Mouse (Mus musculus) forebrain, embryonic 10.5 days (tissue): ENCODE measurements around the gene Rasgrf1. TPM values are rescaled to one million over a fixed set of nuclear protein-coding genes. Genes with fewer than 3 reads are reported as not detected.

Experiments used
- DNase-seq: peaks from one replicate; pipeline ENCODE4 v3.0.0-alpha.2; 2017; ENCODE audit warnings: low spot score; ENCODE audit errors: extremely low spot score
- H3K27ac ChIP-seq: fragments of 300-500 bp; sonication (generic); 2 replicates; pipeline ENCODE4 v1.5.1; 2016; ENCODE audit warnings: mild to moderate bottlenecking
- H3K27me3 ChIP-seq: fragments of 300-500 bp; sonication (generic); 2 replicates; pipeline ENCODE4 v1.6.1; 2016; ENCODE audit warnings: mild to moderate bottlenecking; ENCODE audit not compliant: poor library complexity, severe bottlenecking
- H3K36me3 ChIP-seq: fragments of 300-500 bp; sonication (generic); replicated peaks from 2 replicates; pipeline ENCODE4 v1.6.1; 2016; ENCODE audit warnings: mild to moderate bottlenecking, moderate library complexity
- H3K4me1 ChIP-seq: fragments of 300-500 bp; sonication (generic); 2 replicates; pipeline ENCODE4 v1.6.1; 2016
- H3K4me3 ChIP-seq: fragments of 300-500 bp; sonication (generic); 2 replicates; pipeline ENCODE4 v1.5.1; 2016; ENCODE audit warnings: mild to moderate bottlenecking, moderate library complexity
- H3K9me3 ChIP-seq: fragments of 300-500 bp; sonication (generic); 2 replicates; pipeline ENCODE4 v1.6.1; 2016; ENCODE audit warnings: mild to moderate bottlenecking, moderate library complexity
- WGBS: fragments of 180-500 bp; shearing (Covaris S2); methylation state at CpG from one replicate; pipeline ENCODE4 v1.1.7; 2016; 5-methylcytosine and 5-hydroxymethylcytosine counted together
- polyA plus RNA-seq: library from polyadenylated mRNA; unstranded; fragments of >200 nt; fragmentation: Nextera tagmentation; extraction: Ambion mirVana; gene quantifications from 2 replicates; pipeline ENCODE4 v1.2.1, GENCODE M21; 2016

Gene Rasgrf1
- polyA plus RNA-seq, 1 experiment from 2014 or later: not detected

- H3K9me3 ChIP-seq: peaks cover 26% of the 10 kb centered on the region
- WGBS: 40% methylated on average over 7 of the region's 7 CpGs
- no peak overlapping the region for H3K4me3 ChIP-seq
- H3K27me3 ChIP-seq: peaks cover 97% of the 10 kb centered on the region
- H3K36me3 ChIP-seq: no peaks in the 10 kb centered on the region
- peak; percentile 31 for DNase-seq
- H3K4me1 ChIP-seq: peaks cover 5% of the 10 kb centered on the region; the same call in 1 of the 2 replicates
- no peak overlapping the region for H3K27ac ChIP-seq
These were observed 28.2 kb upstream of the Rasgrf1 start for GRCm38 (mm10) chr9:89881552-89881951.

DNA sequence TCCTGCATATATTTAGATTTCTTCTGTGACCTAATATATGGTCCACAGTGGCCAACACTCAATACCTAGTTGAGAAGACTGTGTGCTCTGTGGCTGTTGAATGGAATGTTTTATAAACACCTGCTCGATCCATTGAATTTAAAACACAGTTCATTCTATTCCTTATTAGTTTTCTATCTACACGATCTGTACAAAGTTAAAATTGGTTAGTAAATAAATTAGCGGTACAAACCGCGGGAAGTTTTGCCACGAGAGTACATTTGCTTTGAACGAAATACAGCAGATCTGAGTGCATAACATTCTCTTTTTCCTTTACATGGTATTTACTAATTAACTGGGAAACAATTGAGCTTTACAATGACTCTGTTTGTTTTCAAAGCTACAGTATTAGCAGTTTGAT is 27.1 kb upstream of the Rasgrf1 start:
- Histone ChIP-seq H3K4me1 (peaks cover 5% of the 10 kb centered on the region; the same call in 1 of the 2 replicates), H3K4me3 (no peak overlapping the region), H3K9me3 (peaks cover 26% of the 10 kb centered on the region), H3K36me3 (no peaks in the 10 kb centered on the region), H3K27ac (no peak overlapping the region), H3K27me3 (peaks cover 93% of the 10 kb centered on the region)
- 46% methylated on average over 7 of the region's 7 CpGs for WGBS
- DNase-seq: no peak

DNA sequence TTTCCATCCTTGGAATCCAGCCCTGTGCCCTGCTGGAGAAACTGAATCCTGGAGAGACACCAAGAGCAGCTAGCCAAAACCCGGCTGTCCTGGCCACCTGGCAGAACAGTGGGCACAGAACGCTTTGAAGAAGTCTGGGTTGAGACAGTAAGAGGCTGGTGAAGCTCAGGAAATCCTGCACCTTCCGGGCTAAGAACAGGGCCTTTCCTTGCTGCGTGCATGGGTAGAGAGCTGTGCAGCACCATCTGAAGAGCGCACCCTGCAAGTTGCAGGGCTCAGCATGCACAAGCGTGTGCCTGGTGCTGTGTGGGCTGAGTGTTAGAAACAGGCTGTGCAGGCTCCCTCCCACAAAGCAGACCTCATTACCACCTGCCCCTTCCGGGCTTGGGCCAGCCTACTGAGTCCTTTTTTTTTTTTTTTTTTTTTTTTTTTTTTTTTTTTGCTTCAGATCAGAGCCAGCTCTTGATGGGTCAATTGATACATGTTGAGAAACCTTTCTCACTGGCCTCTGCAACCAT is 23.9 kb upstream of the Rasgrf1 start:
- 41% methylated on average over 7 of the region's 7 CpGs for WGBS
- Histone ChIP-seq H3K9me3 (peaks cover 9% of the 10 kb centered on the region), H3K27me3 (peaks cover 61% of the 10 kb centered on the region), H3K4me1 (no peaks in the 10 kb centered on the region), H3K4me3 (no peak overlapping the region), H3K27ac (no peak overlapping the region), H3K36me3 (no peaks in the 10 kb centered on the region)
- no peak for DNase-seq

GRCm38 (mm10) chr9:89891534-89892293 is 18.0 kb upstream of the Rasgrf1 start:
- H3K27me3 ChIP-seq: peaks cover 5% of the 10 kb centered on the region; the same call in 1 of the 2 replicates
- no peaks in the 10 kb centered on the region for H3K36me3 ChIP-seq
- WGBS: 81% methylated on average over 10 of the region's 10 CpGs
- no peaks in the 10 kb centered on the region for H3K9me3 ChIP-seq
- no peak for DNase-seq
- H3K4me1 ChIP-seq: no peaks in the 10 kb centered on the region
- H3K4me3 ChIP-seq: no peak overlapping the region
- no peak overlapping the region for H3K27ac ChIP-seq

GRCm38 (mm10) chr9:89892540-89893188 is 17.0 kb upstream of the Rasgrf1 start:
- no peaks in the 10 kb centered on the region for H3K27me3 ChIP-seq
- no peak overlapping the region for H3K27ac ChIP-seq
- H3K4me1 ChIP-seq: no peaks in the 10 kb centered on the region
- no peaks in the 10 kb centered on the region for H3K36me3 ChIP-seq
- WGBS: 95% methylated on average over 5 of the region's 5 CpGs
- no peaks in the 10 kb centered on the region for H3K9me3 ChIP-seq
- DNase-seq: no peak
- H3K4me3 ChIP-seq: no peak overlapping the region

GRCm38 (mm10) chr9:89900111-89900824 is 9.4 kb upstream of the Rasgrf1 start:
- no peaks in the 10 kb centered on the region for H3K9me3 ChIP-seq
- no peak for DNase-seq
- H3K4me3 ChIP-seq: no peak overlapping the region
- 27% methylated on average over 14 of the region's 14 CpGs for WGBS
- H3K27me3 ChIP-seq: peaks cover 9% of the 10 kb centered on the region
- peaks cover 7% of the 10 kb centered on the region for H3K4me1 ChIP-seq
- no peaks in the 10 kb centered on the region for H3K36me3 ChIP-seq
- H3K27ac ChIP-seq: no peak overlapping the region

DNA sequence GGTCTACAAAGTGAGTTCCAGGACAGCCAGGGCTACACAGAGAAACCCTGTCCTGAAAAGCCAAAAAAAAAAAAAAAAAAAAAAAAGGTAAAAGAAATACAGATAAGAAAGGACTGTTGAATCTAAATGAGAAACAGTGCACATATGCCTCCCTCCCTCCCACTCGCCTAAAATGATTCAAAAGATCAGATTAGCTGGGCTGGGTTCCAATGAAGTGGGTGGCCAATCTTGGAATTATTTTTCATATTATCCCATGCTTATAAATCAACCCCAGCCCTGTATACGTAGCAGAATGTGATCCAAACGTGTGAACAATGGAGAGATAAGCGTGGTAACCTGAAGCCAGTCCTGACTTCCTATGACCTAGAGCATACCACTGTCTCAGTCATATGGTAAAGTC is 8.5 kb upstream of the Rasgrf1 start:
- peaks cover 18% of the 10 kb centered on the region for H3K27me3 ChIP-seq
- WGBS: 82% methylated on average over 4 of the region's 4 CpGs
- H3K4me1 ChIP-seq: peaks cover 7% of the 10 kb centered on the region
- no peak overlapping the region for H3K4me3 ChIP-seq
- H3K36me3 ChIP-seq: no peaks in the 10 kb centered on the region
- H3K27ac ChIP-seq: no peak overlapping the region
- no peak for DNase-seq
- no peaks in the 10 kb centered on the region for H3K9me3 ChIP-seq

- H3K4me1 ChIP-seq: peaks cover 7% of the 10 kb centered on the region
- H3K27ac ChIP-seq: no peak overlapping the region
- H3K9me3 ChIP-seq: no peaks in the 10 kb centered on the region
- H3K36me3 ChIP-seq: no peaks in the 10 kb centered on the region
- peaks cover 35% of the 10 kb centered on the region for H3K27me3 ChIP-seq
- 84% methylated on average over 2 of the region's 2 CpGs for WGBS
- DNase-seq: no peak
- H3K4me3 ChIP-seq: no peak overlapping the region
These were observed 6.9 kb upstream of the Rasgrf1 start for GRCm38 (mm10) chr9:89902813-89903212.

DNA sequence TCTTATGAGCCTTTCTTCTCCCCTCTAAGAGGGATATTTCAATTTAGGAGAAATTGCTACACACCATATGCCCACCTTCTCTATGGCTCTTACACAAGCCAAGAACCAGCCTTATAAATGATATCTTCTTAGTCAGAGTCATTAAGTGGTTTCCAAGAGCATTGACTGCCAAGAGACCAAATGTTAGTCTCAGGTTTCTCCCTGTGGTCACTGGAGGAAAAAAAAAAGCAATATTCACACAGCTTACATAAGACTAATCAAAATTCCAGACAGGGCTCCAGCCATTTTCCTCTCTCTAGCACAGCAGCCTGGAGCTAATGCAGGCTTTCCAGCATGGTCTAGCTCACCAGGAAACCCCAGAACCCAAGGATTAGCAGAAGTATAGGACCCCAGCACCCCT is 3.1 kb upstream of the Rasgrf1 start:
- Histone ChIP-seq H3K27me3 (peaks cover 69% of the 10 kb centered on the region), H3K4me3 (no peak overlapping the region), H3K9me3 (no peaks in the 10 kb centered on the region), H3K36me3 (no peaks in the 10 kb centered on the region), H3K27ac (no peak overlapping the region), H3K4me1 (peaks cover 32% of the 10 kb centered on the region)
- DNase-seq: no peak

DNA sequence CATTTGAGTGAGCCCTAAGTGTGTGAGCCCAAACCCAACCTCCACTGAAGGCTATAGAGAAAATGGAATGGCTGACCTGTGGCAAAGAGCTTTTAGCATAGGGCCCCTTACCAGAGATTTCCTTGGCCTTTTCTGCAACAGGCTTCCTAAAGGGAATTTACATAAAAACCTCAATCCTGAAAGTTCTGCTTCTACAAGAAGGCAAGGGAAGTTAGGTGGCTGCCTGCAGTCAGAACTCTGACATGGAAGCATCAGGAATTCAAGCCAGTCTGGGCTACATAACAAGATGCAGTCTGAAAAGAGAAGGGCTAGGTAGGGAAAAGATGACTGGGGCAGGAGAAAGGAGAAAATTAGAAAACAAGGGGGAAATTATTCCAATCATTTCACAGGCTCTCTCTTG is 1.8 kb upstream of the Rasgrf1 start:
- no peak overlapping the region for H3K4me3 ChIP-seq
- DNase-seq: no peak

GRCm38 (mm10) chr9:89908601-89909000 is 1.1 kb upstream of the Rasgrf1 start:
- peak; percentile 34 for DNase-seq
- Histone ChIP-seq H3K27ac (no peak overlapping the region), H3K9me3 (no peaks in the 10 kb centered on the region), H3K27me3 (peaks cover 88% of the 10 kb centered on the region), H3K36me3 (no peaks in the 10 kb centered on the region), H3K4me3 (peak overlapping the region; percentile 58), H3K4me1 (peaks cover 32% of the 10 kb centered on the region)
- under 1% methylated on average over 32 of the region's 33 CpGs for WGBS

More for the DNA sequence above, 1.8 kb upstream of the Rasgrf1 start:
- Histone ChIP-seq H3K36me3 (no peaks in the 10 kb centered on the region), H3K27ac (no peak overlapping the region), H3K4me1 (peaks cover 32% of the 10 kb centered on the region), H3K27me3 (peaks cover 82% of the 10 kb centered on the region), H3K9me3 (no peaks in the 10 kb centered on the region)

DNA sequence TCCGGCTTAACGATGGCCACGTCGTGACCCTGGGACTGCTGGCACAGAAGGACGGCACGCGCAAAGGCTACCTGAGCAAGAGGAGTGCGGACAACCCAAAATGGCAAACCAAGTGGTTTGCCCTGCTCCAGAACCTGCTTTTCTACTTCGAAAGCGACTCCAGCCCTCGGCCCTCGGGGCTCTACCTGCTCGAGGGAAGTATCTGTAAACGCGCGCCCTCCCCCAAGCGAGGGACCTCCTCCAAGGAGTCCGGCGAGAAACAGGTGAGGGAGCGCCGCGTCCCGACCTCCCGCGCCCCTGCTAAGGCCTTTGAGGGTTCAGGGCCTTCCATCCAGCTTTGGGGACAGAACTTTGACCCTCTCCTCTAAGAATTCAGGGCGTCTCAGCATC is 298 bp downstream of the Rasgrf1 start:
- WGBS: 1% methylated on average over 26 of the region's 26 CpGs
- Histone ChIP-seq H3K9me3 (no peaks in the 10 kb centered on the region), H3K4me3 (peak overlapping the region; percentile 58), H3K4me1 (peaks cover 32% of the 10 kb centered on the region), H3K27me3 (peaks cover 100% of the 10 kb centered on the region), H3K36me3 (no peaks in the 10 kb centered on the region), H3K27ac (no peak overlapping the region)
- peak; percentile 25 for DNase-seq
